Mouse (Mus musculus) small intestine, adult 10 weeks (tissue): ENCODE results near the gene Olfr1505. TPM values are rescaled to one million over a fixed set of nuclear protein-coding genes. Genes with fewer than 3 reads are reported as not detected.

ENCODE experiments used
- polyA plus RNA-seq: library from polyadenylated mRNA; stranded (reverse); fragments of 350-450 nt; fragmentation: Illumina TruSeq; extraction: RNeasy Lipid Tissue Mini Kit (QIAGEN cat#74804); gene quantifications from one replicate; pipeline ENCODE4 v1.2.3, GENCODE M21; 2014; ENCODE audit warnings: low replicate concordance

The Olfr1505 gene
- not detected for polyA plus RNA-seq

DNA sequence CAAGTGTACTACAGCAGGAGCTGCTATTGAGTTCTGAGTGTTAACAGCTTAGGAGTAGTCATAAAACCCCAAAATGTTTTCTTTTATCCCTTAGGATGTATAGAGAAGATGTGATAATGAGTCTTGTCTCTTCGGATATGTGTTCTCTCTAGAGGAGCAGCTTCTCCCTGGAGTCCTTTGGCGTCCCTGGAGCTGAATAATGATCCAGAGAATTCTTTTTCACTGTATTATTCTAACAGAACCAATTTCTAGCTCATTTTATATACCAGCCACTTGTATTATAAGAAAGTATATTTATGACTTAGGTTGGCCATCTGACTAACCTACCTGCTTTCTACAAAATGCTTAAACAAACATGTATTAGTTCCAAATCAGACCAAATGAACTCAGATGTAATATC lies at the start of gene Olfr1505:
TSS of gene Olfr1505 (plus strand) at position 301 of the 400 bp plus-strand sequence.

DNA sequence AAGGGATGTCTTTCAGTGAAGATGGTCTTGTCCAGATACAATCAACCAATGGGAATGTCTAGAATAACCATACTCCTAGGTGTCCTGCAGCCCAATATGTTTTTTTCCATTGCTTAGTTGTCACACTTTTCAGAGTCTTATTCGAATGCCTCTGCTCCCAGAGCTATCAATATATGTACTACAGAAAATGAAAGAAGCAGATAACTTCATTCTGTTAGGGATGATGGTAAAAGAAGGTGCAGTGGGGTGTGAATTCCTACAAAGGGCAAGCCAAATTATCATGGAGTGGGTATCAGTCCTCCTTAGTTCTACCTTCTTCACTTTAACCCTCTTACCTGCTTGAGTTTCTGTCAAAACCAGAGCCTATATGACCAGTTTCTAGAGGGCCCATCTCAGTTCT lies 15.5 kb upstream of the Olfr1505 start, which contains the start of gene Olfr1504:
TSS of gene Olfr1504 (minus strand) at position 101 of the 400 bp plus-strand sequence.

Other genes with a start within 250 kb of the Olfr1505 start
- gene Olfr1491, start 216.3 kb upstream of the Olfr1505 start, polyA plus RNA-seq = not detected
- gene Olfr1493-ps1, start 190.3 kb upstream of the Olfr1505 start, polyA plus RNA-seq = not detected
- gene Olfr1494, start 173.8 kb upstream of the Olfr1505 start, polyA plus RNA-seq = not detected
- not detected for gene Olfr1495, start 148.9 kb upstream of the Olfr1505 start, polyA plus RNA-seq
- gene Olfr1496, start 135.7 kb upstream of the Olfr1505 start, polyA plus RNA-seq = not detected
- gene Olfr1497, start 115.3 kb upstream of the Olfr1505 start, polyA plus RNA-seq = not detected
- gene Olfr1499, start 94.1 kb upstream of the Olfr1505 start, polyA plus RNA-seq = not detected
- gene Olfr1500, start 83.0 kb upstream of the Olfr1505 start, polyA plus RNA-seq = not detected
- gene Olfr1501, start 62.8 kb upstream of the Olfr1505 start, polyA plus RNA-seq = not detected
- not detected for gene Olfr1502, start 51.7 kb upstream of the Olfr1505 start, polyA plus RNA-seq
- not detected for gene Olfr1504, start 15.6 kb upstream of the Olfr1505 start, polyA plus RNA-seq